Mouse (Mus musculus): ENCODE measurements around the gene Atxn2.

Atxn2 gene

GRCm38 (mm10) chr5:121861964-121862363, 150.8 kb downstream of the Atxn2 start:
- no peak for DNase-seq (ENCODE audit: low spot score)

GRCm38 (mm10) chr5:121864330-121864729, 153.2 kb downstream of the Atxn2 start:
- DNase-seq (ENCODE audit: low spot score) = no peak
